Mouse (Mus musculus) E14TG2a.4 (cell line): ENCODE measurements at regions not wholly inside any gene's neighbourhood (a gene's known extent, or its start where the extent isn't known, plus 50 kb on each side); places are given as distances from the start of the nearest gene placed in this dataset.

Experiments used
- H3K27me3 ChIP-seq: 2 replicates; pipeline ENCODE4 v1.6.1; 2014; ENCODE audit warnings: low read length, control low read depth; ENCODE audit not compliant: insufficient read depth
- H3K36me3 ChIP-seq: 2 replicates; pipeline ENCODE4 v1.6.1; 2014; ENCODE audit warnings: low read length, control low read depth; ENCODE audit not compliant: insufficient read depth
- H3K4me1 ChIP-seq: replicated peaks from 2 replicates; pipeline ENCODE4 v1.6.1; 2014; ENCODE audit warnings: low read depth, low read length, control low read depth
- H3K4me3 ChIP-seq: replicated peaks from 2 replicates; pipeline ENCODE4 v1.5.1; 2014; ENCODE audit warnings: mild to moderate bottlenecking, low read length
- H3K9me3 ChIP-seq: 2 replicates; pipeline ENCODE4 v1.6.1; 2014; ENCODE audit warnings: low read length, control low read depth
- CTCF ChIP-seq: conservative IDR thresholded peaks from 2 replicates; pipeline ENCODE4 v1.5.1; 2014; ENCODE audit warnings: low read length
- NANOG ChIP-seq: IDR thresholded peaks from 2 replicates; pipeline ENCODE4 v1.6.1; 2014; ENCODE audit warnings: borderline replicate concordance, low read length, mixed read lengths
- POU5F1 ChIP-seq: IDR thresholded peaks from 2 replicates; pipeline ENCODE4 v1.6.1; 2014; ENCODE audit warnings: low read length, borderline replicate concordance

DNA sequence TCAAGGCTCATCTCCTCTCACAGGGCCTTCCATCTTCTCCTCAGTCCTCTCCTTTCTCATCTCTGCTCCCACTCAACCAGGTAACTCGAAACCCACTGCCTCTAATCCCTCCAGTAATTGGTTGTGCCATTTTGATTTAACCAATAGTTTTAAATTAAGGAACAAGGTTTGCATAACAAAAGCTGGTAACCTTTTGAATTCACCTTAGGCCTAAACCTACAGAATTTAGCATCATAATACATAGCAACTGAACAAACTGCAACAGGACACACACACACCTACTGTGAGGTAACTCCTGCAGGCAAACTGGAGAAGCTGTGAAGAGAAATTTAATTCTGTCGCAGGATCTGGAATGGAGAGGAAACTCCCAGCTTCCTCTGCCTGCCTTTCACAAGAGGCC, 66.9 kb upstream of the Mboat1 start:
- TF ChIP-seq CTCF = no peak
- peak; percentile 95 for TF ChIP-seq POU5F1
- TF ChIP-seq NANOG = 0 out of 2 replicates have a peak, but pooled peaks have one; percentile 17
- Histone ChIP-seq H3K4me3 (no peak overlapping the region), H3K27me3 (peaks cover 3% of the 10 kb centered on the region; the same call in 1 of the 2 replicates), H3K36me3 (no peaks in the 10 kb centered on the region), H3K4me1 (peaks cover 74% of the 10 kb centered on the region), H3K9me3 (peaks cover 12% of the 10 kb centered on the region)

- peaks cover 12% of the 10 kb centered on the region for H3K27me3 ChIP-seq
- peaks cover 70% of the 10 kb centered on the region for H3K4me1 ChIP-seq
- peaks cover 12% of the 10 kb centered on the region for H3K9me3 ChIP-seq
- no peak for TF ChIP-seq NANOG
- TF ChIP-seq POU5F1 = no peak
- TF ChIP-seq CTCF = no peak
- no peak overlapping the region for H3K4me3 ChIP-seq
- no peaks in the 10 kb centered on the region for H3K36me3 ChIP-seq
Observed at GRCm38 (mm10) chr13:30067581-30068375, 68.5 kb upstream of the Mboat1 start.

DNA sequence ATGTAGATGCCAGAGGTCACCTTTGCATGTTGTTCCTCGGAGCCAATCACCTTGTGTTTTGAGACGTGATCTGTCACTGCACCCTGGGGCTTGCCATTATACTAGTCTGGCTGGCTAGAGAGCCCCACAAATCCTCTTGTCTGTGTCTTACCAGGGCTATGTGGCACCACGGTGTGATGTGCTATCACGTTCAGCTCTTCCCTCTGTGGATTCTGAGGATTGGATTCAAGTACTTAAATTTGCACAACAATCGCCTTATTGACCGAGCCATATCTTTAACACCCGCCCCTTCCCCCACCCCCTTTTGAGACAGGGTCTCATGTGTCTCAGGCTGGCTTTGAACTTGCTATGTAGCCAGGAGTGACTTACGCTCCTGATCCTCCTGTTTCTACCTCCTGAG, 70.8 kb upstream of the Mboat1 start:
- TF ChIP-seq NANOG (peak; percentile 69; the same call in 1 of the 2 replicates), CTCF (no peak)
- H3K4me3 ChIP-seq = no peak overlapping the region
- peaks cover 12% of the 10 kb centered on the region for H3K9me3 ChIP-seq
- H3K27me3 ChIP-seq = peaks cover 17% of the 10 kb centered on the region
- H3K4me1 ChIP-seq = peaks cover 58% of the 10 kb centered on the region
- no peaks in the 10 kb centered on the region for H3K36me3 ChIP-seq

GRCm38 (mm10) chr13:30063741-30064140, 72.5 kb upstream of the Mboat1 start:
- Histone ChIP-seq H3K27me3 (peaks cover 17% of the 10 kb centered on the region), H3K9me3 (peaks cover 8% of the 10 kb centered on the region), H3K36me3 (no peaks in the 10 kb centered on the region), H3K4me3 (no peak overlapping the region), H3K4me1 (peaks cover 44% of the 10 kb centered on the region)
- TF ChIP-seq NANOG (no peak), CTCF (no peak), POU5F1 (no peak)

- peaks cover 17% of the 10 kb centered on the region for H3K27me3 ChIP-seq
- TF ChIP-seq POU5F1 (no peak), CTCF (no peak), NANOG (no peak)
- peaks cover 32% of the 10 kb centered on the region for H3K4me1 ChIP-seq
- H3K9me3 ChIP-seq = no peaks in the 10 kb centered on the region
- no peak overlapping the region for H3K4me3 ChIP-seq
- H3K36me3 ChIP-seq = no peaks in the 10 kb centered on the region
Observed at GRCm38 (mm10) chr13:30062285-30062684, 74.0 kb upstream of the Mboat1 start.

- TF ChIP-seq CTCF = no peak
- no peak for TF ChIP-seq NANOG
- no peak for TF ChIP-seq POU5F1
- Histone ChIP-seq H3K36me3 (no peaks in the 10 kb centered on the region), H3K9me3 (no peaks in the 10 kb centered on the region), H3K4me3 (no peak overlapping the region), H3K27me3 (peaks cover 14% of the 10 kb centered on the region), H3K4me1 (peaks cover 8% of the 10 kb centered on the region)
Observed at GRCm38 (mm10) chr13:30055141-30055645, 69.3 kb upstream of the E2f3 start.

- H3K27me3 ChIP-seq = peaks cover 20% of the 10 kb centered on the region
- H3K4me1 ChIP-seq = peaks cover 8% of the 10 kb centered on the region
- no peak for TF ChIP-seq POU5F1
- no peaks in the 10 kb centered on the region for H3K9me3 ChIP-seq
- H3K36me3 ChIP-seq = no peaks in the 10 kb centered on the region
- no peak overlapping the region for H3K4me3 ChIP-seq
Observed at GRCm38 (mm10) chr13:30051891-30052550, 66.2 kb upstream of the E2f3 start.

DNA sequence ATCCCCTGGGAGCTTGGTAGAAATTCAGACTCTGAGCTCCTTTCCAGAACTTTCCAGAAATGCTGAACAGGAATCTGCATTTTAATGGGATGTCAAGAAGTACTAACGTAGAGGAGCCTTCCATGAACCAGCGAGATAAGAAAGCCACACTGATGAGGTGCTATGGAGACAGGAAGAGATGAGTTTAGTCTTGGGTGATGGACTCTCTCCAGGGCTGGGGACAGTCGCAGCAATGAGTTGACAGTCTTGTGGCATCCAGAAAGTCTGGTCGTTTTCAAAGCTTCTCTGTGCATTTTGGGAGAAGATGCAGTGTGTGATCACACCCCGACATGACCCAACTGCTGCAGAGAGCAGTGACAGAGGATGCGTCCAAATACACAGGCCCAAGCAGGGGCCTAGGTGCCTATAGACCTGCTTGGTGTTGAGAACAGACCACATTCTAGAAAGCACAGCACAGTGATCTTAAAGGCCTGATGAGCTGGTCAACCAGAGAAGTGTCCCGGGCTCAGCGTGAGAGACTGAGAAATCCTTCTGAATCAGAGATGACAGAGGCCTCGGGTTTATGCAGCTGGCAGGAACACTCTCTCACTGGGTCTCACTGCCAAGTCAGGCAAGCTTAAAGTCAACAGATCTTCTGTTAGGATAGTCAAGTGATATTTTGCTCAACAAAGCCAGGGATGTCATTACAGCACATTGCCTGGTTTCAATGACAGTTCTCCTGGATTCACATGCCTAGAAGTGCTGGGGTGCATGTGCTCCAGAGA, 65.1 kb upstream of the E2f3 start:
- Histone ChIP-seq H3K4me1 (peaks cover 8% of the 10 kb centered on the region), H3K9me3 (no peaks in the 10 kb centered on the region), H3K27me3 (peaks cover 20% of the 10 kb centered on the region), H3K4me3 (no peak overlapping the region), H3K36me3 (no peaks in the 10 kb centered on the region)
- TF ChIP-seq NANOG (no peak), POU5F1 (no peak), CTCF (no peak)
